Mouse (Mus musculus) intestine, postnatal 0 days (tissue): ENCODE measurements around the gene Hspb9. TPM values are rescaled to one million over a fixed set of nuclear protein-coding genes. Genes with fewer than 3 reads are reported as not detected.

Source experiments
- ATAC-seq: fragments of 200-750 bp; cut with Nextera tagmentation; 2 replicates; pipeline ENCODE4 v1.8.0; 2017; ENCODE audit warnings: mild to moderate bottlenecking, moderate TSS enrichment, moderate library complexity
- H3K27ac ChIP-seq: fragments of 300-500 bp; sonication (generic); 2 replicates; pipeline ENCODE4 v1.5.1; 2014; ENCODE audit warnings: mild to moderate bottlenecking, low read depth, low read length, moderate library complexity
- H3K27me3 ChIP-seq: fragments of 300-500 bp; sonication (generic); replicated peaks from 2 replicates; pipeline ENCODE4 v1.6.1; 2014; ENCODE audit warnings: low read length, mixed read lengths; ENCODE audit not compliant: control insufficient read depth, insufficient read depth
- H3K36me3 ChIP-seq: fragments of 300-500 bp; sonication (generic); 2 replicates; pipeline ENCODE4 v1.6.1; 2014; ENCODE audit warnings: mild to moderate bottlenecking, moderate library complexity; ENCODE audit not compliant: control insufficient read depth, insufficient read depth
- H3K4me1 ChIP-seq: fragments of 300-500 bp; sonication (generic); replicated peaks from 2 replicates; pipeline ENCODE4 v1.6.1; 2014; ENCODE audit warnings: antibody characterized with exemption, low read length, mixed read lengths; ENCODE audit not compliant: control insufficient read depth, insufficient read depth
- H3K4me2 ChIP-seq: fragments of 300-500 bp; sonication (generic); replicated peaks from 2 replicates; pipeline ENCODE4 v1.6.1; 2014; ENCODE audit warnings: low read depth, mild to moderate bottlenecking, moderate library complexity
- H3K4me3 ChIP-seq: fragments of 300-500 bp; sonication (generic); 2 replicates; pipeline ENCODE4 v1.5.1; 2014; ENCODE audit warnings: low read depth, low read length
- H3K9ac ChIP-seq: fragments of 300-500 bp; sonication (generic); 2 replicates; pipeline ENCODE4 v1.6.1; 2014; ENCODE audit warnings: mild to moderate bottlenecking, low read depth, low read length
- H3K9me3 ChIP-seq: fragments of 300-500 bp; sonication (generic); 2 replicates; pipeline ENCODE4 v1.6.1; 2016; ENCODE audit warnings: mixed run types; ENCODE audit not compliant: control insufficient read depth
- CTCF ChIP-seq: sonication (generic); IDR thresholded peaks from 2 replicates; pipeline ENCODE4 v1.5.1; 2016; ENCODE audit warnings: low read depth, mild to moderate bottlenecking, control low read depth, antibody characterized with exemption, moderate library complexity
- WGBS: fragments of 180-500 bp; shearing (Covaris S2); extraction: QIAGEN DNeasy Blood & Tissue Kit; methylation state at CpG from one replicate; pipeline ENCODE4 v1.1.7; 2014; 5-methylcytosine and 5-hydroxymethylcytosine counted together
- polyA plus RNA-seq: library from polyadenylated mRNA; unstranded; fragments of >200 nt; fragmentation: Nextera tagmentation; extraction: Ambion mirVana; gene quantifications from 2 replicates; pipeline ENCODE4 v1.2.1, GENCODE M21; 2015

The Hspb9 gene
- polyA plus RNA-seq, 1 experiment from 2014 or later, result 0.44 TPM

GRCm38 (mm10) chr11:100748620-100749019 is 35.0 kb downstream of the Hspb9 start:
- peaks cover 15% of the 10 kb centered on the region; the same call in 1 of the 2 replicates for H3K27me3 ChIP-seq
- H3K4me1 ChIP-seq, result no peaks in the 10 kb centered on the region
- no peak for TF ChIP-seq CTCF
- H3K9me3 ChIP-seq, result no peaks in the 10 kb centered on the region
- WGBS, result 44% methylated on average over 4 of the region's 4 CpGs
- no peak overlapping the region for H3K27ac ChIP-seq
- no peak overlapping the region for H3K9ac ChIP-seq
- H3K4me2 ChIP-seq, result no peak overlapping the region
- H3K36me3 ChIP-seq, result no peaks in the 10 kb centered on the region
- ATAC-seq, result no peak
- no peak overlapping the region for H3K4me3 ChIP-seq

- WGBS, result 28% methylated on average over 25 of the region's 25 CpGs
- Histone ChIP-seq H3K4me1 (no peaks in the 10 kb centered on the region), H3K4me2 (no peak overlapping the region), H3K9me3 (no peaks in the 10 kb centered on the region), H3K27ac (no peak overlapping the region), H3K36me3 (no peaks in the 10 kb centered on the region), H3K27me3 (peaks cover 15% of the 10 kb centered on the region; the same call in 1 of the 2 replicates), H3K9ac (no peak overlapping the region), H3K4me3 (no peak overlapping the region)
- TF ChIP-seq CTCF, result no peak
- no peak for ATAC-seq
Measured at GRCm38 (mm10) chr11:100749469-100749868, 35.8 kb downstream of the Hspb9 start.

GRCm38 (mm10) chr11:100750127-100750526 is 36.5 kb downstream of the Hspb9 start:
- TF ChIP-seq CTCF, result no peak
- Histone ChIP-seq H3K36me3 (no peaks in the 10 kb centered on the region), H3K27me3 (peaks cover 15% of the 10 kb centered on the region; the same call in 1 of the 2 replicates), H3K4me3 (no peak overlapping the region), H3K4me1 (no peaks in the 10 kb centered on the region), H3K9ac (no peak overlapping the region), H3K9me3 (no peaks in the 10 kb centered on the region), H3K4me2 (no peak overlapping the region), H3K27ac (no peak overlapping the region)
- 88% methylated on average over 16 of the region's 16 CpGs for WGBS
- no peak for ATAC-seq

GRCm38 (mm10) chr11:100752294-100752693 is 38.6 kb downstream of the Hspb9 start:
- Histone ChIP-seq H3K36me3 (no peaks in the 10 kb centered on the region), H3K9ac (no peak overlapping the region), H3K9me3 (no peaks in the 10 kb centered on the region), H3K4me3 (no peak overlapping the region), H3K27me3 (peaks cover 20% of the 10 kb centered on the region; the same call in 1 of the 2 replicates), H3K27ac (no peak overlapping the region), H3K4me2 (no peak overlapping the region), H3K4me1 (no peaks in the 10 kb centered on the region)
- ATAC-seq, result no peak
- 30% methylated on average over 10 of the region's 10 CpGs for WGBS
- TF ChIP-seq CTCF, result no peak

- TF ChIP-seq CTCF, result no peak
- Histone ChIP-seq H3K4me2 (no peak overlapping the region), H3K9ac (no peak overlapping the region), H3K4me3 (no peak overlapping the region), H3K36me3 (no peaks in the 10 kb centered on the region), H3K27me3 (peaks cover 28% of the 10 kb centered on the region), H3K27ac (no peak overlapping the region), H3K4me1 (no peaks in the 10 kb centered on the region), H3K9me3 (no peaks in the 10 kb centered on the region)
- 76% methylated on average over 11 of the region's 12 CpGs for WGBS
- ATAC-seq, result no peak
Measured at GRCm38 (mm10) chr11:100754021-100754692, 40.5 kb downstream of the Hspb9 start.

GRCm38 (mm10) chr11:100754693-100755057 is 41.0 kb downstream of the Hspb9 start:
- H3K27ac ChIP-seq, result no peak overlapping the region
- H3K36me3 ChIP-seq, result no peaks in the 10 kb centered on the region
- TF ChIP-seq CTCF, result no peak
- H3K27me3 ChIP-seq, result peaks cover 29% of the 10 kb centered on the region
- no peak for ATAC-seq
- no peaks in the 10 kb centered on the region for H3K9me3 ChIP-seq
- no peak overlapping the region for H3K9ac ChIP-seq
- no peak overlapping the region for H3K4me2 ChIP-seq
- H3K4me1 ChIP-seq, result no peaks in the 10 kb centered on the region; the same call in 1 of the 2 replicates
- WGBS, result 89% methylated on average over 3 of the region's 3 CpGs
- H3K4me3 ChIP-seq, result no peak overlapping the region

- peaks cover 32% of the 10 kb centered on the region for H3K27me3 ChIP-seq
- no peak overlapping the region for H3K27ac ChIP-seq
- WGBS, result 67% methylated on average over 6 of the region's 6 CpGs
- no peaks in the 10 kb centered on the region; the same call in 1 of the 2 replicates for H3K4me1 ChIP-seq
- no peak overlapping the region for H3K4me3 ChIP-seq
- no peak overlapping the region for H3K4me2 ChIP-seq
- H3K9me3 ChIP-seq, result no peaks in the 10 kb centered on the region
- H3K9ac ChIP-seq, result no peak overlapping the region
- no peak for ATAC-seq
- TF ChIP-seq CTCF, result no peak
- no peaks in the 10 kb centered on the region for H3K36me3 ChIP-seq
Measured at GRCm38 (mm10) chr11:100756476-100756875, 42.8 kb downstream of the Hspb9 start.
